Mouse (Mus musculus): ENCODE measurements around the gene Gbe1. TPM values are rescaled to one million over a fixed set of nuclear protein-coding genes. Genes with fewer than 3 reads are reported as not detected.

Gene Gbe1
- total RNA-seq, 1 experiment from 2014 or later, result 23.2 TPM

DNA sequence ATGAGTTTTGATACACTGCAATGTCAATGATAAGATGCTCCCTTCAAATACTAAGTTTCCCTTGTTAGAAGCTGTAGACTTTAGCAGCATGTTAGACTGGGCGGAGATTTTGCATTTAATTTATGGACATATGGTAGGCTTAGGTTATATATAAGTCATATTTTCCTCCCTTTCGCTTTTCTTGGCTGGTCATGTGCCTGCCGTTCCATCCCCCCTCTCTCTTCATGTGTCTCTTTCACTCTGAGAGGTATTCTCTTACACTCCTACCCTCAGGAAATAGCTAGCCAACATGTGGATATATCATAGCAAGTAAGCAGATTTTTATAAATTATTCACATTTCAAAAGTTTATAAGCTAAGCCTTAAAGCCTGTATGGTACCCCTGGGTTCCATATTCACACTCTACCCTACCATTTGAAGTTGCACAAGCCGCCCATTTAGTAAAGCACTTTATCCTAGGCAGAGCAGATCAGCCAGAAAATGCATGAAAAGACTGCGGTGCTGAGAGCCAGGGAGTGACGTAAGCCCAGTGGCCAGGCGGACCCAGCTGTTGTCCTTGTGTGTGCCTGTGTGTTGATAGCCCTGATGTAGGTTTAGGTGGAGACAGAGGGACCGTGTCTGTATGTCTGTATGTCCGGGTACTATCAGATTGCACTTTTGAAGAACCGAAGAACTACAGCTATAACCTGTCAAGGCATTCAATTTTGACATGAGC is 248.0 kb downstream of the Gbe1 start:
- ATAC-seq (replicated peaks; ENCODE audit: low read depth, poor library complexity, severe bottlenecking), result no peak

GRCm38 (mm10) chr16:70562574-70562973 is 248.8 kb downstream of the Gbe1 start:
- ATAC-seq (replicated peaks; ENCODE audit: low read depth, poor library complexity, severe bottlenecking), result no peak

DNA sequence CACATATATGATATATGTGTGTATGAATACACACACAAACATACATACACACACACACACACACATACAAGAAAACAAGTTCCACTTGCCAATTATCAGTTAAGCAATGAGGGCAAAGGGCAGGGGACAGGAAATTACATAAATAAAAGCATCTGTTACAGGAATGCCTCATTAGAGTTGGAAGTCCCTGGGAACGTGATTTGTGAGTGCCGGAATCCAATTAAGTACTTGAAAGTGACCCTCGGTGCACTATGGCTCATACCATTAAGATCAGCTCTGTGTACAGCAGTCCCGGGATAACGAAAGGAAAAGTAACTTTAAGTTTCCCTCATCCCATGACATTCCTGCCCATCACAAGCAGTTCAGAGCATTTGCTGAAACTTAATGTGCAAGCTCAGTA is 249.7 kb downstream of the Gbe1 start:
- no peak for ATAC-seq (replicated peaks; ENCODE audit: low read depth, poor library complexity, severe bottlenecking)

DNA sequence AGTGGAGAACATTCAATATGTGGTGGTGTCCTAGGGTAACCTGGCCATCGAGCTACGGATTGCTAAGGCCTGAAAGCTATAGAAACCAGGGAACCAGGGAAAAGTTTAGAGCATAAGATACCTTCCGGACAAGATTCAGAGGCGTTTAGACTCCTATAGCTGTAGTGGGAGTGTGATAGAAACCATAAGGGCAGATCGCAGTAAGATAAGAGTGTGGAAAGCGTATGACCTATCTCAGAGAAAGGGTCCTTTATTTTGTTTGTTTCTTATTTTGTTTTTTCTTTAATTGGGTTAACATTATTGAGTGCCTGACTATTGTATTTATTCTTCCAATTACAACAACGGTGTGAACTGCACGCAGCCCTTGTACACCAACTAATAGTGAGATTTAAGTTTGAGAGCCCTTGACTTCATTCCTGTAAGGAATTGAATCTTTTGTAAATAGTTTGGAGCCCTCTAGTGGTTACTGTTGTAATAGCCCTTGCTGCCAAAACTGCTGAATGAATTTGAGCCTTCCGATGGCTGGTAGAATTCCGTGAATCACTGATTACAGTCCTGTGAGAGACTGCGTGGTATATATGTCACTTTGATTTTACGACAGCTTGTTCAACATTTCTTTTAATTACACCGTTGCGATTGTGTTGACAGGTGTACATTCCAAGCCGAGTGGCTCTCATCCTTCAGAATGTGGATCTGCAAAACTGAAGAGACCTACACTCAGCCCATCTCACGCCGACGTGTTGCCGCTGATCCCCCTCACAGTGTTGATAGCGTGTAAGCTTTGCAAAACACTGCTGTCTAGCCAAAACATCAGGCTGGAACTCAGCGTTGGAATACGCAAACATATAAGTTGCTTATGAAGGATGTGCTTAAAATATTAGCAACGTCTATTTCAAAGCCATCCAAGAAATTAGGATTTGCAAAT is 254.9 kb downstream of the Gbe1 start:
- peak; percentile 92 for ATAC-seq (replicated peaks; ENCODE audit: low read depth, poor library complexity, severe bottlenecking)

- no peak for ATAC-seq (replicated peaks; ENCODE audit: low read depth, poor library complexity, severe bottlenecking)
These were observed 272.2 kb downstream of the Gbe1 start for GRCm38 (mm10) chr16:70585964-70586363.

DNA sequence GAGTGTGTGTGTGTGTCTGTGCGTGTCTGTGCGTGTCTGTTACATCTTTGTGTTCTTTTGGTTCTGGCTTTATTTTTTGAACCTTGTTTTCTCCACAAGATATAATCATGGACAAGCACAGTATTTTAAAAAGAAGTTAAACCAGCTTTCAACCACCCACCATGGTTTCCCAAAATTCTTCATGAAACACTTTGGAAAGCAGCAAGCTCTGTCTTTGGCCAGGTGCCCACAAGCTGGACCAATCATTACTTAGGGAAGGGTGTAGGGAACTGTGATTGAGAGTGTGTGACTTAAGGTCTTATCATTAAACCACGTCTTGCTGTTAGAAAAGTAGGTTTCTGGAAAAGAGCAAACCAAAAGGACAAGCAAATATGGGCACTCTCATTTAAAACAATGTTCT is 288.6 kb downstream of the Gbe1 start:
- no peak for ATAC-seq (replicated peaks; ENCODE audit: low read depth, poor library complexity, severe bottlenecking)

DNA sequence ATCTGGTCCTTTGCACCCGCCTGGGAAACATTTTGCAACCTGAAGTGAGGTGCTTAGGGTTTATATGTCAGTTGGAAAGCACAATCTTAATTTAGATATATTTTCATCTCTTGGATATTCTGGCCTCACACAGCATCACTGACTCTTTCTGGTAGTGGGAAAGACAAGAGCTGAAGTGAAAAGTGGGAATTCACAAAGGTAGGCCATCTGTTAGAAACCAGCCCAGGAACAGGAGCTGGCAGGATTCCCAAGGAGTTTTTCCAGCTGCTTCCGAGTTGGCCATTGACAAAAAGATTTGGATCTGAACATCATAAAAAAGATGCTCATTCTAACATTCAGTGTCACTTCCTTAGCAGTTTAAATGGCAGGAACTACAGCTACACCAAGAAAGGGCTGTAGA is 294.6 kb downstream of the Gbe1 start:
- no peak for ATAC-seq (replicated peaks; ENCODE audit: low read depth, poor library complexity, severe bottlenecking)

- ATAC-seq (replicated peaks; ENCODE audit: low read depth, poor library complexity, severe bottlenecking), result no peak
These were observed 303.9 kb downstream of the Gbe1 start for GRCm38 (mm10) chr16:70617691-70618090.

DNA sequence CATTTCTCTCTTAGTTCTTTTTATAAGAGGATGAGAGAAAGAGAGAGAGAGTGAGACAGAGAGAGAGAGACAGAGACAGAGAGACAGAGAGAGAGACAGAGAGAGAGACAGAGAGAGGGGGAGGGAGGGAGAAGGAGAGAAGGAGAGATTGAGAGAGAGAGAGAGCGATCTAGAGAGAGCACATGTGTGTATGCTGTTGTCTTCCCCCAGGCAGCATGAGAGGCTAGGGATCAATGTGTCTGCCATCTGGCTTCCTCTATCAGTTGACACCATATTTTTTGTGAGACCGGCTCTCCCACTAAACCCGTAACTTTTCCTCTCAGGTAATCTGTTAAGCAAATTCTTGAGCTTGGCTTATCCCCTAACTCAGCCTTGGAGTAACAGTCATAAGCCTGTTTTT is 304.4 kb downstream of the Gbe1 start:
- no peak for ATAC-seq (replicated peaks; ENCODE audit: low read depth, poor library complexity, severe bottlenecking)
